Mouse (Mus musculus) cerebellum, postnatal 10 days (tissue): ENCODE measurements at regions not wholly inside any gene's neighbourhood (a gene's known extent, or its start where the extent isn't known, plus 50 kb on each side); places are given as distances from the start of the nearest gene placed in this dataset.

Experiments used
- DNase-seq, 2 experiments: peaks; one replicate each; pipeline ENCODE4 v3.0.0; 2021; ENCODE audit warnings: mixed read lengths in 2 of 2

GRCm38 (mm10) chr17:54065187-54065795 is 74.8 kb upstream of the Sult1c1 start:
- peak in 1 of 2 experiments; percentile 31 for DNase-seq

- DNase-seq, result peak; percentile 45 to 68
Measured at GRCm38 (mm10) chr17:54061280-54061679, 70.8 kb upstream of the Sult1c1 start.
